ENCODE assay signal across 7 mouse cellular contexts in the genomic region with DNA sequence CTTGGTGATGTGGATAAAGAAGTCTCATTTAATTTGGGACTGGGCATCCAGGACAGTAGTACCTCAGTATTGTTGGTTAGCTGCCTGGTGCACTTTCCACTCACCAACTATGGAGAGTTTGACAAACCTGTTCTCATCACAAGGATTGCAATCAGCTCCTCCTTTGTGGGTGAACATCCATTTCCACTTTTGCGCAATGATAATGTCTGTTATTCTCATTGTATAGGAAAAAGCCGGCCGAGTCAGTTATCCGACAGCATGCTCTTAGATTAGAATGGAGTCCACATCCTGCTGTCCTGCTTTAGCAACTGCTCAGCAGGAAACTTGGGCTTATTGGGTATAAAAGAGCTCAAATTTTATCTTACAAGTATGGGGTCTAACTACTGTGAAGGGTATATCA. TPM values are rescaled to one million over a fixed set of nuclear protein-coding genes. Genes with fewer than 3 reads are reported as not detected.
A peak's percentile ranks its signal among the peaks of the same experiment; 100 is the strongest.
DNase-seq lines count a peak whose midpoint lies in the region; ATAC-seq and TF ChIP-seq lines count a peak whose summit lies in the region.

No protein-coding gene starts in this region.

- intact Hi-C loops in left cerebral cortex, adult 2 months (cut with DNase I), result loop anchor here (1.0 to 2.0 kb wide), 3 partner anchors 29 to 326 kb away; partner anchors contain the start of genes Cops7a, Emg1, Phb2 and Zfp384
- intact Hi-C loops in left cerebral cortex, postnatal 4 days (cut with DNase I), result no loop called here
- intact Hi-C loops in left cerebral cortex, postnatal 36 days (cut with DNase I), result loop anchor here (1.0 kb wide), 1 partner anchor 29 kb away; the partner anchor contains the start of gene Zfp384

- H3K27ac ChIP-seq in left cerebral cortex, adult 2 months, result peak overlapping the region; percentile 66
- H3K27ac ChIP-seq in forebrain, embryonic 14.5 days (ENCODE audit: low read depth, low read length), result no peak overlapping the region
- H3K27ac ChIP-seq in limb, embryonic 12.5 days, result peak overlapping the region; percentile 77
- H3K27ac ChIP-seq in neural tube, embryonic 15.5 days (replicated peaks), result peak overlapping the region; percentile 72

- DNase-seq in left cerebral cortex, adult 2 months (ENCODE audit: extremely low spot score in 1 of 2, low spot score in 2 of 2), result no peak
- no peak for DNase-seq in left cerebral cortex, postnatal 4 days
- DNase-seq in forebrain, embryonic 14.5 days (ENCODE audit: low spot score), result no peak
- DNase-seq in thymus, postnatal 36 days, result no peak
- DNase-seq in left cerebral cortex, postnatal 36 days (ENCODE audit: low spot score in 2 of 2), result no peak

- peak overlapping the region; percentile 71; the same call in 1 of the 2 replicates for H3K4me3 ChIP-seq in left cerebral cortex, adult 2 months
- peak overlapping the region; percentile 20; the same call in 1 of the 2 replicates for H3K4me3 ChIP-seq in forebrain, embryonic 14.5 days (ENCODE audit: low read depth, low read length)
- H3K4me3 ChIP-seq in limb, embryonic 12.5 days (replicated peaks), result peak overlapping the region; percentile 64
- H3K4me3 ChIP-seq in neural tube, embryonic 15.5 days (replicated peaks), result peak overlapping the region; percentile 72

- no peak overlapping the region for H3K9ac ChIP-seq in forebrain, embryonic 14.5 days (ENCODE audit: low read length)
- H3K9ac ChIP-seq in limb, embryonic 12.5 days (replicated peaks), result peak overlapping the region; percentile 44; the same call in 1 of the 2 replicates
- no peak overlapping the region for H3K9ac ChIP-seq in neural tube, embryonic 15.5 days (replicated peaks)

- H3K9me3 ChIP-seq in forebrain, embryonic 14.5 days (replicated peaks; ENCODE audit: control insufficient read depth, low read length), result no peaks in the 10 kb centered on the region
- H3K9me3 ChIP-seq in limb, embryonic 12.5 days, result no peaks in the 10 kb centered on the region
- H3K9me3 ChIP-seq in neural tube, embryonic 15.5 days (replicated peaks), result no peaks in the 10 kb centered on the region

- no peak for ATAC-seq in forebrain, embryonic 14.5 days
- no peak for ATAC-seq in limb, embryonic 12.5 days (ENCODE audit: insufficient number of reproducible peaks, insufficient read depth, low FRiP score, low TSS enrichment, low read depth)
- ATAC-seq in neural tube, embryonic 15.5 days (ENCODE audit: low FRiP score), result no peak

- no peak for TF ChIP-seq CTCF in left cerebral cortex, adult 2 months (IDR thresholded peaks at IDR 0.05)

- H3K36me3 ChIP-seq in forebrain, embryonic 14.5 days (ENCODE audit: control insufficient read depth, insufficient read depth, low read length), result peaks cover 47% of the 10 kb centered on the region
- peaks cover 59% of the 10 kb centered on the region for H3K36me3 ChIP-seq in limb, embryonic 12.5 days
- peaks cover 30% of the 10 kb centered on the region for H3K36me3 ChIP-seq in neural tube, embryonic 15.5 days

- 95% methylated on average over 4 of the region's 4 CpGs for WGBS in forebrain, embryonic 14.5 days
- 90% methylated on average over 4 of the region's 4 CpGs for whole genome bisulfite sequencing in limb, embryonic 12.5 days
- 93% methylated on average over 4 of the region's 4 CpGs for WGBS in neural tube, embryonic 15.5 days

- H3K4me1 ChIP-seq in forebrain, embryonic 14.5 days (ENCODE audit: control insufficient read depth, insufficient read depth, low read length), result peaks cover 6% of the 10 kb centered on the region; the same call in 1 of the 2 replicates
- H3K4me1 ChIP-seq in limb, embryonic 12.5 days (replicated peaks), result peaks cover 11% of the 10 kb centered on the region
- peaks cover 20% of the 10 kb centered on the region for H3K4me1 ChIP-seq in neural tube, embryonic 15.5 days

- no peaks in the 10 kb centered on the region for H3K27me3 ChIP-seq in forebrain, embryonic 14.5 days (replicated peaks; ENCODE audit: control insufficient read depth, insufficient read depth, low read length)
- no peaks in the 10 kb centered on the region for H3K27me3 ChIP-seq in limb, embryonic 12.5 days
- no peaks in the 10 kb centered on the region for H3K27me3 ChIP-seq in neural tube, embryonic 15.5 days (replicated peaks)

- H3K4me2 ChIP-seq in forebrain, embryonic 14.5 days (ENCODE audit: low read length), result peak overlapping the region; percentile 51
- peak overlapping the region; percentile 54 for H3K4me2 ChIP-seq in limb, embryonic 12.5 days
- peak overlapping the region; percentile 80 for H3K4me2 ChIP-seq in neural tube, embryonic 15.5 days

RNA-seq across cellular contexts. Expression of gene Ing4, which starts 0.9 kb away (rescaled TPM):
- total RNA-seq in left cerebral cortex, adult 2 months (2021), result 10 to 100 TPM; 49.5 to 56.6 TPM
- total RNA-seq in left cerebral cortex, postnatal 4 days (2021), result 10 to 100 TPM; 67.4 to 72.0 TPM
- 178 and 181 TPM in 2 replicates for polyA plus RNA-seq in forebrain, embryonic 14.5 days (2014; fragmentation: Nextera tagmentation; extraction: Ambion mirVana)
- 170 and 177 TPM in 2 replicates for polyA plus RNA-seq in limb, embryonic 12.5 days (2016; fragmentation: Nextera tagmentation; extraction: Ambion mirVana)
- 129 and 133 TPM in 2 replicates for polyA plus RNA-seq in neural tube, embryonic 15.5 days (2015; fragmentation: Nextera tagmentation; extraction: Ambion mirVana)
- total RNA-seq in left cerebral cortex, postnatal 36 days (2021), result 10 to 100 TPM; 55.2 to 63.9 TPM

RNA-seq across cellular contexts. Expression of gene Acrbp, which starts 10.8 kb away (rescaled TPM):
- total RNA-seq in left cerebral cortex, adult 2 months (2021), result 10 to 100 TPM; 12.2 to 18.4 TPM
- total RNA-seq in left cerebral cortex, postnatal 4 days (2021), result 10 to 100 TPM; 11.7 to 13.0 TPM
- polyA plus RNA-seq in forebrain, embryonic 14.5 days (2014; fragmentation: Nextera tagmentation; extraction: Ambion mirVana), result 10.2 and 14.8 TPM in 2 replicates
- 17.6 and 18.3 TPM in 2 replicates for polyA plus RNA-seq in limb, embryonic 12.5 days (2016; fragmentation: Nextera tagmentation; extraction: Ambion mirVana)
- 17.3 and 21.5 TPM in 2 replicates for polyA plus RNA-seq in neural tube, embryonic 15.5 days (2015; fragmentation: Nextera tagmentation; extraction: Ambion mirVana)
- total RNA-seq in left cerebral cortex, postnatal 36 days (2021), result 10 to 100 TPM in 1 of 2 experiments, 1 to 10 TPM in 1; 8.3 to 13.4 TPM

RNA-seq across cellular contexts. Expression of gene Lpar5, which starts 29.1 kb away (rescaled TPM):
- under 1 TPM; 0.50 to 0.68 TPM for total RNA-seq in left cerebral cortex, adult 2 months (2021)
- 1 to 10 TPM; 1.3 TPM for total RNA-seq in left cerebral cortex, postnatal 4 days (2021)
- 0.21 and 0.81 TPM in 2 replicates for polyA plus RNA-seq in forebrain, embryonic 14.5 days (2014; fragmentation: Nextera tagmentation; extraction: Ambion mirVana)
- polyA plus RNA-seq in limb, embryonic 12.5 days (2016; fragmentation: Nextera tagmentation; extraction: Ambion mirVana), result 0.18 and 0.20 TPM in 2 replicates
- 1.0 and 1.2 TPM in 2 replicates for polyA plus RNA-seq in neural tube, embryonic 15.5 days (2015; fragmentation: Nextera tagmentation; extraction: Ambion mirVana)
- total RNA-seq in left cerebral cortex, postnatal 36 days (2021), result under 1 TPM; 0.48 to 0.84 TPM

RNA-seq across cellular contexts. Expression of gene Zfp384, which starts 29.7 kb away (rescaled TPM):
- 10 to 100 TPM; 48.2 to 50.6 TPM for total RNA-seq in left cerebral cortex, adult 2 months (2021)
- 10 to 100 TPM; 51.8 to 56.1 TPM for total RNA-seq in left cerebral cortex, postnatal 4 days (2021)
- 8.4 and 9.8 TPM in 2 replicates for polyA plus RNA-seq in forebrain, embryonic 14.5 days (2014; fragmentation: Nextera tagmentation; extraction: Ambion mirVana)
- polyA plus RNA-seq in limb, embryonic 12.5 days (2016; fragmentation: Nextera tagmentation; extraction: Ambion mirVana), result 18.5 and 24.7 TPM in 2 replicates
- 18.5 and 19.5 TPM in 2 replicates for polyA plus RNA-seq in neural tube, embryonic 15.5 days (2015; fragmentation: Nextera tagmentation; extraction: Ambion mirVana)
- total RNA-seq in left cerebral cortex, postnatal 36 days (2021), result 10 to 100 TPM; 33.3 to 52.7 TPM

RNA-seq across cellular contexts. Expression of gene Pianp, which starts 42.2 kb away (rescaled TPM):
- total RNA-seq in left cerebral cortex, adult 2 months (2021), result 100 to 1,000 TPM; 176 to 191 TPM
- 10 to 100 TPM; 89.1 to 97.3 TPM for total RNA-seq in left cerebral cortex, postnatal 4 days (2021)
- polyA plus RNA-seq in forebrain, embryonic 14.5 days (2014; fragmentation: Nextera tagmentation; extraction: Ambion mirVana), result 22.6 and 28.0 TPM in 2 replicates
- polyA plus RNA-seq in limb, embryonic 12.5 days (2016; fragmentation: Nextera tagmentation; extraction: Ambion mirVana), result 5.0 and 5.8 TPM in 2 replicates
- 59.4 and 72.4 TPM in 2 replicates for polyA plus RNA-seq in neural tube, embryonic 15.5 days (2015; fragmentation: Nextera tagmentation; extraction: Ambion mirVana)
- 100 to 1,000 TPM; 179 to 184 TPM for total RNA-seq in left cerebral cortex, postnatal 36 days (2021)

Comparison
In these comparisons a context has a peak if more than half of its experiments do, and no peak if none do; other contexts are left out.
1. H3K4me3 ChIP-seq: peak in every context shown above with its lines; median percentile 72 in neural tube, embryonic 15.5 days; 71 in left cerebral cortex, adult 2 months; 64 in limb, embryonic 12.5 days; 20 in forebrain, embryonic 14.5 days.